Mouse (Mus musculus) spleen, adult 2 months (tissue): Measurements from ENCODE around the gene Ip6k1. TPM values are rescaled to one million over a fixed set of nuclear protein-coding genes. Genes with fewer than 3 reads are reported as not detected.

Source experiments
- DNase-seq, 2 experiments: peaks; one replicate each; pipeline versions ENCODE4 v3.0.0 to v3.0.0-alpha.2; 2012 to 2021; ENCODE audit warnings: low spot score in 2 of 2, low read depth in 1 of 2
- H3K27ac ChIP-seq: fragments of 200-500 bp; 2 replicates; pipeline ENCODE4 v1.5.1; 2012; ENCODE audit warnings: low read length, inconsistent platforms; ENCODE audit not compliant: insufficient read depth
- H3K27me3 ChIP-seq: fragments of 200-500 bp; 2 replicates; pipeline ENCODE4 v1.6.1; 2012; ENCODE audit warnings: mild to moderate bottlenecking, moderate library complexity, low read length, inconsistent platforms; ENCODE audit not compliant: control insufficient read depth, insufficient read depth
- H3K36me3 ChIP-seq: fragments of 200-500 bp; 2 replicates; pipeline ENCODE4 v1.6.1; 2012; ENCODE audit warnings: mild to moderate bottlenecking, low read length, inconsistent platforms; ENCODE audit not compliant: control insufficient read depth, insufficient read depth
- H3K4me1 ChIP-seq: fragments of 200-500 bp; 2 replicates; pipeline ENCODE4 v1.6.1; 2011; ENCODE audit warnings: inconsistent platforms; ENCODE audit not compliant: control insufficient read depth, insufficient read depth, insufficient read length
- H3K4me3 ChIP-seq: fragments of 200-500 bp; 2 replicates; pipeline ENCODE4 v1.5.1; 2011; ENCODE audit warnings: mild to moderate bottlenecking, inconsistent platforms; ENCODE audit not compliant: insufficient read depth, insufficient read length; ENCODE audit errors: extremely low read depth
- CTCF ChIP-seq: fragments of 200-500 bp; IDR thresholded peaks from 2 replicates; pipeline ENCODE4 v1.5.1; 2011; ENCODE audit warnings: mild to moderate bottlenecking, inconsistent platforms; ENCODE audit not compliant: insufficient read depth, insufficient read length, insufficient replicate concordance; ENCODE audit errors: extremely low read depth
- POLR2A ChIP-seq: fragments of 200-500 bp; IDR thresholded peaks from 2 replicates; pipeline ENCODE4 v1.6.1; 2011; ENCODE audit warnings: low read depth, low read length, inconsistent platforms
- WGBS: fragments of 180-500 bp; shearing (Covaris S2); methylation state at CpG from one replicate; pipeline ENCODE4 v1.1.7; 2018; 5-methylcytosine and 5-hydroxymethylcytosine counted together
- polyA plus RNA-seq: library from polyadenylated mRNA; depleted of rRNA; stranded (reverse); fragments of >200 nt; gene quantifications from 2 replicates; pipeline ENCODE4 v1.2.3, GENCODE M21; 2012

The Ip6k1 gene
- polyA plus RNA-seq, 1 experiment, result 118 TPM

DNA sequence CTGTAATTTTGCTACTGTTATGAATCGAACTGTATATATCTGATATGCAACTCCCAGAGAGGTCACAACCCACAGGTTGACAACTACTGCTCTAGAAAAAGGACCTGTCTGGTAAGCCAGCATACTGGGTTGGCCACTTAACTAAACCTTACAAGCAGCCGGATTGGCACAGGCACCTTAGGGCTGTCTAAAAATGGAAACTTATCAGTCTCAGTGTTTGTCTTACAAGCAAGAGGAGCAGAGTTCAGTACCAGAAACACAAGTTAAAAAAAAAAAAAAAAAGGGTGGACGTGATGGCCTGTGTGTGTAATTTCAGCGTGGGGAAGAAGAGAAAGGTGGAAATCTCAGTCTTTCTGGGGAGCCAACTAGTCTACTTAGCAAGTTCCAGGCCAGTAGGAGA, 69.5 kb downstream of the Ip6k1 start:
- TF ChIP-seq CTCF (no peak), POLR2A (no peak)
- Histone ChIP-seq H3K27me3 (no peaks in the 10 kb centered on the region), H3K36me3 (peaks cover 30% of the 10 kb centered on the region), H3K4me3 (no peak overlapping the region), H3K4me1 (no peaks in the 10 kb centered on the region), H3K27ac (no peak overlapping the region)
- no peak for DNase-seq
- WGBS, result 91% methylated on average over 4 of the region's 4 CpGs

- Histone ChIP-seq H3K27me3 (no peaks in the 10 kb centered on the region), H3K4me3 (no peak overlapping the region), H3K4me1 (no peaks in the 10 kb centered on the region), H3K36me3 (peaks cover 33% of the 10 kb centered on the region), H3K27ac (no peak overlapping the region)
- DNase-seq, result no peak
- 93% methylated on average over 9 of the region's 9 CpGs for WGBS
- TF ChIP-seq CTCF (no peak), POLR2A (no peak)
Observed at GRCm38 (mm10) chr9:108072481-108072924, 70.2 kb downstream of the Ip6k1 start.

GRCm38 (mm10) chr9:108073141-108073930, 71.0 kb downstream of the Ip6k1 start:
- WGBS, result 92% methylated on average over 7 of the region's 7 CpGs
- TF ChIP-seq CTCF, result no peak
- TF ChIP-seq POLR2A, result no peak
- Histone ChIP-seq H3K27ac (no peak overlapping the region), H3K4me1 (peaks cover 7% of the 10 kb centered on the region; the same call in 1 of the 2 replicates), H3K4me3 (no peak overlapping the region), H3K27me3 (no peaks in the 10 kb centered on the region), H3K36me3 (peaks cover 33% of the 10 kb centered on the region)
- no peak for DNase-seq

GRCm38 (mm10) chr9:108080168-108080567, 77.9 kb downstream of the Ip6k1 start, which contains the start of gene Mst1:
Gene Mst1, plus strand, starts transcription at chr9:108080436.
- peak within 1 kb of the TSS; percentile 58; the same call in 1 of the 2 replicates for H3K27ac ChIP-seq
- H3K27me3 ChIP-seq, result no peaks in the 10 kb centered on the region
- H3K4me1 ChIP-seq, result peaks cover 20% of the 10 kb centered on the region; the same call in 1 of the 2 replicates
- 80% methylated on average over 5 of the region's 5 CpGs for WGBS
- H3K4me3 ChIP-seq, result peak within 1 kb of the TSS; percentile 89
- no peak for DNase-seq
- peaks cover 11% of the 10 kb centered on the region for H3K36me3 ChIP-seq
- TF ChIP-seq CTCF (no peak), POLR2A (no peak)

DNA sequence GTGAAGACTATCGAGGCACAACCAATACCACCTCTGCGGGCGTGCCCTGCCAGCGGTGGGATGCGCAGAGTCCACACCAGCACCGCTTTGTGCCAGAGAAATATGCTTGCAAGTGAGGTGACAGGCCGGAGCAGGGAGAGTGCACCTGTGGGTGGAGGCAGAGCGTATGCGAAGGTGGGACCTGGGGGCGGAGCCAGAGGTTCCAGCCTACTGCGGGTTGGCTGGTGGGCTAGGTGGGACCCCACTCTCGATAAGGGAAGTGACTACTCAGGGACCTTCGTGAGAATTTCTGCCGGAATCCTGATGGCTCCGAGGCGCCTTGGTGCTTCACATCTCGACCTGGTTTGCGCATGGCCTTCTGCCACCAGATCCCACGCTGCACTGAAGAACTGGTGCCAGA, 80.2 kb downstream of the Ip6k1 start:
- DNase-seq, result no peak
- Histone ChIP-seq H3K4me1 (peaks cover 20% of the 10 kb centered on the region; the same call in 1 of the 2 replicates), H3K36me3 (peaks cover 27% of the 10 kb centered on the region), H3K4me3 (peak overlapping the region; percentile 40), H3K27me3 (no peaks in the 10 kb centered on the region), H3K27ac (peak overlapping the region; percentile 70)
- TF ChIP-seq CTCF (no peak), POLR2A (no peak)
- 22% methylated on average over 19 of the region's 19 CpGs for WGBS

DNA sequence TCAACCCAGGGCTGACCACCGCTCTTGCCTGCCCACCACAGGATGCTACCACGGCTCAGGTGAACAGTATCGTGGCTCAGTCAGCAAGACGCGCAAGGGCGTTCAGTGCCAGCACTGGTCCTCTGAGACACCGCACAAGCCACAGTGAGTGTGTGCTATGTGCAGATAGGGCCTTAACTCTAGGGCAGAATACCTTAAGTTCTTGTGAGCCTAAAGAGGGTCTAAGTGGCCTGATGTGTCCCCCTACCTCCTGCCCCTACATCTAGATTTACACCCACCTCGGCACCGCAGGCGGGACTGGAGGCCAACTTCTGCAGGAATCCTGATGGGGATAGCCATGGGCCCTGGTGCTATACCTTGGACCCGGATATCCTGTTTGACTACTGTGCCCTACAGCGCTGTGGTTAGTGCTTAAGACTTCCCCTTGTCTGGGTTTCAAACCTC, 80.7 kb downstream of the Ip6k1 start, which contains the start of gene Rnf123:
TSS of gene Rnf123 (minus strand) at position 359 of the 444 bp plus-strand sequence.
- H3K27ac ChIP-seq, result peak within 1 kb of the TSS; percentile 70
- WGBS, result 13% methylated on average over 12 of the region's 12 CpGs

More for the DNA sequence above, 80.7 kb downstream of the Ip6k1 start, which contains the start of gene Rnf123:
- DNase-seq, result no peak
- TF ChIP-seq CTCF (no peak), POLR2A (no peak)
- Histone ChIP-seq H3K4me1 (peaks cover 16% of the 10 kb centered on the region; the same call in 1 of the 2 replicates), H3K4me3 (peak within 1 kb of the TSS; percentile 40), H3K27me3 (no peaks in the 10 kb centered on the region), H3K36me3 (peaks cover 31% of the 10 kb centered on the region)
